Mouse (Mus musculus) thymus, postnatal 10 days (tissue): ENCODE measurements around the gene AW011738.

Experiments
- DNase-seq, 2 experiments: peaks; one replicate each; pipeline ENCODE4 v3.0.0; 2021; ENCODE audit warnings: low spot score in 2 of 2

AW011738 gene

GRCm38 (mm10) chr4:156203001-156203412, at the start of gene AW011738:
TSS of gene AW011738 (plus strand) at chr4:156203304.
- peak; percentile 64 to 67 for DNase-seq

GRCm38 (mm10) chr4:156154771-156155170, 48.3 kb upstream of the AW011738 start:
- DNase-seq: no peak

- DNase-seq: peak in 1 of 2 experiments; percentile 27
Observed at GRCm38 (mm10) chr4:156166477-156166876, 36.6 kb upstream of the AW011738 start.

- no peak for DNase-seq
Observed at GRCm38 (mm10) chr4:156168611-156169010, 34.5 kb upstream of the AW011738 start.

GRCm38 (mm10) chr4:156169129-156169528, 34.0 kb upstream of the AW011738 start:
- no peak for DNase-seq

GRCm38 (mm10) chr4:156171828-156172227, 31.3 kb upstream of the AW011738 start:
- DNase-seq: no peak

GRCm38 (mm10) chr4:156177630-156178029, 25.5 kb upstream of the AW011738 start:
- DNase-seq: no peak

GRCm38 (mm10) chr4:156183747-156184146, 19.4 kb upstream of the AW011738 start:
- no peak for DNase-seq

GRCm38 (mm10) chr4:156184291-156184954, 18.7 kb upstream of the AW011738 start:
- no peak for DNase-seq

- DNase-seq: no peak
Observed at GRCm38 (mm10) chr4:156185456-156185949, 17.6 kb upstream of the AW011738 start.

- no peak for DNase-seq
Observed at GRCm38 (mm10) chr4:156185950-156186850, 16.9 kb upstream of the AW011738 start.

- no peak for DNase-seq
Observed at GRCm38 (mm10) chr4:156188162-156188810, 14.8 kb upstream of the AW011738 start.

GRCm38 (mm10) chr4:156188811-156189323, 14.2 kb upstream of the AW011738 start:
- DNase-seq: no peak

GRCm38 (mm10) chr4:156192421-156193199, 10.5 kb upstream of the AW011738 start:
- no peak for DNase-seq

- DNase-seq: no peak
Observed at GRCm38 (mm10) chr4:156193200-156193590, 9.9 kb upstream of the AW011738 start.

- no peak for DNase-seq
Observed at GRCm38 (mm10) chr4:156193906-156194305, 9.2 kb upstream of the AW011738 start.

- no peak for DNase-seq
Observed at GRCm38 (mm10) chr4:156194346-156194745, 8.8 kb upstream of the AW011738 start.

GRCm38 (mm10) chr4:156195927-156196870, 6.9 kb upstream of the AW011738 start:
- DNase-seq: peak; percentile 19 to 25

GRCm38 (mm10) chr4:156197131-156197828, 5.8 kb upstream of the AW011738 start, which contains the start of gene Agrn:
TSS of gene Agrn (minus strand) at chr4:156197488.
- peak; percentile 43 to 53 for DNase-seq
